Mouse (Mus musculus) ES-Bruce4 (cell line): ENCODE results near the gene Tmco4. TPM values are rescaled to one million over a fixed set of nuclear protein-coding genes. Genes with fewer than 3 reads are reported as not detected.

Source experiments
- H3K27ac ChIP-seq: 2 replicates; pipeline ENCODE4 v1.5.1; 2012; ENCODE audit warnings: low read length, inconsistent platforms; ENCODE audit not compliant: insufficient read depth
- H3K27me3 ChIP-seq: 2 replicates; pipeline ENCODE4 v1.6.1; 2012; ENCODE audit warnings: mild to moderate bottlenecking, low read length, inconsistent platforms; ENCODE audit not compliant: control insufficient read depth, poor library complexity, insufficient read depth, severe bottlenecking
- H3K36me3 ChIP-seq: 2 replicates; pipeline ENCODE4 v1.6.1; 2012; ENCODE audit warnings: inconsistent platforms, mild to moderate bottlenecking, low read length, moderate library complexity; ENCODE audit not compliant: control insufficient read depth, poor library complexity, insufficient read depth, severe bottlenecking
- H3K4me1 ChIP-seq: one replicate; pipeline ENCODE4 v1.8.1; 2011; ENCODE audit warnings: low read length; ENCODE audit not compliant: control insufficient read depth, insufficient read depth
- H3K4me3 ChIP-seq: 2 replicates; pipeline ENCODE4 v1.5.1; 2011; ENCODE audit warnings: low read depth, mild to moderate bottlenecking, low read length
- H3K9ac ChIP-seq: 2 replicates; pipeline ENCODE4 v1.6.1; 2012; ENCODE audit warnings: low read depth, mild to moderate bottlenecking, inconsistent platforms; ENCODE audit not compliant: poor library complexity, severe bottlenecking
- H3K9me3 ChIP-seq: replicated peaks from 2 replicates; pipeline ENCODE4 v1.6.1; 2012; ENCODE audit warnings: mild to moderate bottlenecking, low read length, inconsistent platforms; ENCODE audit not compliant: control insufficient read depth, poor library complexity, insufficient read depth, severe bottlenecking
- CTCF ChIP-seq: IDR thresholded peaks from one replicate; pipeline ENCODE4 v1.8.1; 2011; ENCODE audit warnings: low read depth, low read length
- EP300 ChIP-seq: IDR thresholded peaks from 2 replicates; pipeline ENCODE4 v1.6.1; 2011; ENCODE audit warnings: low read depth, low read length; ENCODE audit not compliant: insufficient read depth
- POLR2A ChIP-seq: IDR thresholded peaks from one replicate; pipeline ENCODE4 v1.8.1; 2011; ENCODE audit warnings: low read length; ENCODE audit not compliant: insufficient read depth
- polyA plus RNA-seq: library from polyadenylated mRNA; stranded (reverse); fragments of >200 nt; gene quantifications from 2 replicates; pipeline ENCODE4 v1.2.4, GENCODE M21; 2011; ENCODE audit warnings: low read depth; ENCODE audit not compliant: missing spikeins, insufficient read depth, insufficient read length

Tmco4 gene
- polyA plus RNA-seq, 1 experiment: 3.9 TPM

DNA sequence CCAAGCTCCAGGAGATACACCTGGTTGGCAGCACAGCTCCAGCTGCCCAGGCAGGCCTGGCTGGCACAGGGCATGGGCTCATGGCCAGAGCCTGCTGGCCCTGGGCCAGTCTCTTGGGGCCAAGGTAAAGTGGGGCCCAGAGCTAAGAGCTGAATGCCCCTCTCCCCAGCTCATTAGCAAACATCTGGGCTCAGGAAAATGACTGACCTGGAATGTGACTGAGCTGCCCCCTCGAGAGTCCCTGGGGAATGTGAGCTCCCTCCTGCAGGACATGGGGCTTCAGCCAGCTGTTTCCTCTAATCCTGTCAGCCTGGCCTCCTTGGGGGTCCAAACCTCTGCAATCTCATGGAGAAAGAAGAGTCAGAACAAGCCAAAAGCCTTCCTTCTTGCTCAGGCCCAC lies 122.7 kb downstream of the Tmco4 start:
- TF ChIP-seq CTCF: no peak
- TF ChIP-seq POLR2A: no peak
- no peak for TF ChIP-seq EP300
- H3K27ac ChIP-seq: no peak overlapping the region
- no peaks in the 10 kb centered on the region for H3K36me3 ChIP-seq
- H3K4me1 ChIP-seq: no peaks in the 10 kb centered on the region
- no peaks in the 10 kb centered on the region for H3K9me3 ChIP-seq
- no peak overlapping the region for H3K9ac ChIP-seq
- peaks cover 10% of the 10 kb centered on the region for H3K27me3 ChIP-seq
- H3K4me3 ChIP-seq: no peak overlapping the region

DNA sequence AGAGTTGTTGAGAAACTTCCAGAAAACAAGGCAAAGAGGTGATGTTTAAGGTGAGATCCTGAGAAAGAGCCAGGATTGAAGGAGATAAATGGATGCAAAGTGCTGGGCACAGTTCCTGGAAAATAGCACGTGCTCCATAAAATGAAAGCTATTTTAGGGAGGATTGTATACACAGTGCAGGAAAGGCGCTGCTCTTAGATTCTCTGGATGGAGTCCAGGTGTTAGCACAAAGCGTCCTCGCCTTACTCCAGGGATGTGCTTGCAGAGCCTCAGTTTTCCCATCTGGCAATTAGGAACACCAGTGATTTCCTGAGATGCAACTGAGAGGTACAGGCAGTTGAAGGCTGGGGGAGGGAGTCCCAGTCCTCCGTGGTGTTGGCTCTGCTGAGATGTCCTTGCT lies 123.5 kb downstream of the Tmco4 start:
- no peak overlapping the region for H3K27ac ChIP-seq
- H3K4me1 ChIP-seq: no peaks in the 10 kb centered on the region
- H3K4me3 ChIP-seq: no peak overlapping the region
- H3K36me3 ChIP-seq: no peaks in the 10 kb centered on the region
- peaks cover 10% of the 10 kb centered on the region for H3K27me3 ChIP-seq
- TF ChIP-seq POLR2A (no peak), EP300 (no peak), CTCF (no peak)
- H3K9me3 ChIP-seq: no peaks in the 10 kb centered on the region
- H3K9ac ChIP-seq: no peak overlapping the region

DNA sequence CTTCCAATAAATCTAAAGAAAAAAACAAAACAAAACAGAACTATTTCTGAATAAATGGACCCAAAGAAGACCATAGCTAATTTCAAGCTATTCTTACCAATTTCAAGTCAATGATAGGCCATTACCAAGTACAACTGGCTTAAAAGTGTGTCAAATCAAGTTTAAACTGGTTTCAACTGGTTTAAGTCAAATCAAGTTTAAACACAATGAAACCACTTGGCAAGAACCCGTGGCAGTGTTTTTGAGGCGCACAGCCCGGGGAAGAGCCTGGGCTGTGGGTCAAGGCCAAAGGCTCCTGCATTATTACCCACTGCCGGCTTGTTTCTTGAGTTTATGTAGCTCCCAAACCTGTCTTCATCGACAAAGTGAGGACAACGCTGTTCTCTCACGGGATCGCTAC lies 127.6 kb downstream of the Tmco4 start:
- no peak overlapping the region for H3K4me3 ChIP-seq
- no peaks in the 10 kb centered on the region for H3K4me1 ChIP-seq
- H3K27me3 ChIP-seq: no peaks in the 10 kb centered on the region
- H3K9me3 ChIP-seq: no peaks in the 10 kb centered on the region
- TF ChIP-seq CTCF (no peak), EP300 (no peak), POLR2A (no peak)
- H3K9ac ChIP-seq: no peak overlapping the region
- 0 out of 2 replicates have a peak, but pooled peaks cover 3% of the 10 kb centered on the region for H3K36me3 ChIP-seq
- H3K27ac ChIP-seq: no peak overlapping the region

DNA sequence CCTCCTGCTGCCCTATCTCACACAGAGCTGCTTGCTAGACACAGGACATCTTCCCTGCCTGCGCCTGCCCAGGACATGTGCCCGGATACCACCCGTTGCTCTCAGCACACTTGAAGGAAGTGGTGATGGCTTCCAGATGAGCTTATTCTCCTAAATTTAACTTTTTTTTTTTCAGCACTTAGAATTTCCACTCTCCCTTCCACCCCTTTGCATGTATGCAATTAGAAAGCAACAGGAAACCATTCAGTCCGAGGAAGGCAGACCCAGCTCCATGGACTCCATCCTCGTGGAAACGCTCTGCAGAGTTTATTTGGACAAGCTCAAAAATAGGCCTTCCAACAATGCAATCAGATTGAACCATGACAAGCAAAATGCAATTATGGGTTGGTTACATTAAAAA lies 128.9 kb downstream of the Tmco4 start:
- no peak overlapping the region for H3K4me3 ChIP-seq
- no peaks in the 10 kb centered on the region for H3K27me3 ChIP-seq
- H3K27ac ChIP-seq: no peak overlapping the region
- no peak for TF ChIP-seq CTCF
- TF ChIP-seq EP300: no peak
- no peak for TF ChIP-seq POLR2A
- 0 out of 2 replicates have a peak, but pooled peaks cover 3% of the 10 kb centered on the region for H3K36me3 ChIP-seq
- no peaks in the 10 kb centered on the region for H3K9me3 ChIP-seq
- H3K4me1 ChIP-seq: no peaks in the 10 kb centered on the region
- H3K9ac ChIP-seq: no peak overlapping the region

DNA sequence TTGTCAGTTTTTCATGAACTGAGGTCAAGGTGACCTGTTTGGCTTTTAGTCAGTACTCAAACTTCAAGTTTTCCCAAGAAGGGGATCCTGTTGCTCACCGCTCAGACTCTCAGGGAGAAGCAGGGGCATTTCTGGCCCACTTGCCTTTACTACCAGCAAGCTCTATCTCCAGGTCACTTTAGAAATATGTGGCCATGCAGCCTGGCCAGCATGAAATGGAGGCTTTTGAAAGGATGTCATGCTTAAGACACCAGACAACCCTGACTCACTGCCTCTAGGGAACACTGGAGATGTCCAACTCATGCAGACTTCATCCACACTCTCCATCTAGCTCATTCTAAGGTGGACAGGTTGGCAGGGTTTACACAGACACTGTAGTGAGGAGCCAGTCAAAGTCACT lies 132.8 kb downstream of the Tmco4 start:
- Histone ChIP-seq H3K9me3 (no peaks in the 10 kb centered on the region), H3K27ac (no peak overlapping the region), H3K27me3 (no peaks in the 10 kb centered on the region), H3K4me3 (no peak overlapping the region), H3K36me3 (0 out of 2 replicates have a peak, but pooled peaks cover 3% of the 10 kb centered on the region), H3K4me1 (no peaks in the 10 kb centered on the region), H3K9ac (no peak overlapping the region)
- TF ChIP-seq POLR2A (no peak), CTCF (no peak), EP300 (no peak)

Other genes starting within 250 kb of the Tmco4 start
- gene Pla2g2c, start 248.1 kb upstream of the Tmco4 start, polyA plus RNA-seq: 0.68 and 0.79 TPM in 2 replicates
- 1.0 and 1.3 TPM in 2 replicates for gene Ubxn10, start 235.7 kb upstream of the Tmco4 start, polyA plus RNA-seq
- not detected in 2 replicates for gene Pla2g2f, start 215.3 kb upstream of the Tmco4 start, polyA plus RNA-seq
- 0.41 and 0.55 TPM in 2 replicates for gene Pla2g2d, start 197.2 kb upstream of the Tmco4 start, polyA plus RNA-seq
- 12.3 and 19.7 TPM in 2 replicates for gene Pla2g5, start 109.4 kb upstream of the Tmco4 start, polyA plus RNA-seq
- not detected in 2 replicates for gene Gm13030, start 98.9 kb upstream of the Tmco4 start, polyA plus RNA-seq
- 1.2 TPM in 1 of 2 replicates, not detected in the other for gene Pla2g2e, start 94.9 kb upstream of the Tmco4 start, polyA plus RNA-seq
- 8.7 and 9.2 TPM in 2 replicates for gene Otud3, start 58.9 kb upstream of the Tmco4 start, polyA plus RNA-seq
- not detected in 2 replicates for gene Rnf186, start 5.8 kb upstream of the Tmco4 start, polyA plus RNA-seq
- gene Htr6, start 102.7 kb downstream of the Tmco4 start, polyA plus RNA-seq: not detected in 2 replicates
- 4.3 and 5.1 TPM in 2 replicates for gene Nbl1, start 120.1 kb downstream of the Tmco4 start, polyA plus RNA-seq
- gene Minos1, start 158.2 kb downstream of the Tmco4 start, polyA plus RNA-seq: 137 and 154 TPM in 2 replicates
- 293 and 299 TPM in 2 replicates for gene Capzb, start 220.0 kb downstream of the Tmco4 start, polyA plus RNA-seq